Mouse (Mus musculus): ENCODE data around the gene Ppfia1.

GRCm38 (mm10) chr7:144509090-144509489 is 44.4 kb downstream of the Ppfia1 start:
- TF ChIP-seq CTCF (conservative IDR thresholded peaks at IDR 0.05; ENCODE audit: low read length) = no peak
- TF ChIP-seq NANOG (IDR thresholded peaks at IDR 0.05; ENCODE audit: borderline replicate concordance, low read length) = no peak
- TF ChIP-seq POU5F1 (IDR thresholded peaks at IDR 0.05; ENCODE audit: borderline replicate concordance, low read length) = no peak
